Mouse (Mus musculus) megakaryocyte, embryonic 14.5 days (primary cell): ENCODE measurements around the gene Golga5.

Source experiments
- FLI1 ChIP-seq: IDR thresholded peaks from 2 replicates; pipeline ENCODE4 v1.6.1; 2012; ENCODE audit warnings: low read length, inconsistent platforms, mixed read lengths
- GATA1 ChIP-seq: IDR thresholded peaks from 3 replicates; pipeline ENCODE4 v1.6.1; 2012; ENCODE audit warnings: mixed read lengths, low read length, inconsistent platforms, borderline replicate concordance

GRCm38 (mm10) chr12:102441141-102441540 lies 27.8 kb upstream of the Golga5 start:
- TF ChIP-seq GATA1 (no peak), FLI1 (no peak)
